Mouse (Mus musculus): ENCODE measurements around the gene Ppef2.

Ppef2 gene

DNA sequence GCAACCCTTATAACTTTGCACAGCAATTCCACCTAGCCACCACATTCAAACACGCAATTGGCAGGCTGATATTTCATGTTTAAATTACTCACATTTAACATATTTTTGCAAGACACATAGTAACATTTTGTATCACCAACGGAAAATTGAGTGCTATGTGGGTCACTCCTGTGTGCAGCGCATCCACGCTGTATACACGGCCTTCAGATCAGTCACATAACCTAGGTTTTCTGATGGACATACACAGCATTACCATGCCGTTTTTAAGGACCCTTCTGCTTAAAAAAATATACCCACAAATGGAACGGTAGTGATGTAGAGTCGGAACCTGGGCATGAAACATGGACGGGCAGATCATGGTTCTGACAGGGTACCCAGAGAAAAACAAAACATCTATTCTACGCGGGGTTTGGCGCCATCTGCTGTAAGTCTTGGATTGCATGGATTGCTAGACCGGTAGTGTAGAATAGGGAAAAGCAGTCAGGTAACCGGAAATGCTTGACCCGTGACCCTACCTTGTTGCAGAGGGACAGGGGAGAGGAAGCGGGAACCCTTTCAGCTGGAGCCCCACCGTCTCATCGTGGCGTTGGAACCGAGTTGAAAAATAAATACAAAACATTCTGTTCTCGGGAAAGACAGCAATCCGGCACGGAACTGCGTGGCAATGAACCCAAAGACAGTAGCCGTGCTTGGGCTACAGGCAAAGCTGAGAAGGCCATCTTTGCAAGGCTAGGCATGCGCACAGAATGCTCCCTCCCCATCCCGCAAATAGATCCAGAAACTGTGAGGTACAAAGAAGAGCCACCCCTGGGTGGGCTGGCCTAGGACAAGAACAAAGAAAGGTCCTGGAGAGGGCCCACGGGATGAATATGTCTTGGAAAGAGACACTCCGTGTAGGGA lies 16.5 kb downstream of the Ppef2 start:
- DNase-seq (ENCODE audit: low spot score) = peak; percentile 80

DNA sequence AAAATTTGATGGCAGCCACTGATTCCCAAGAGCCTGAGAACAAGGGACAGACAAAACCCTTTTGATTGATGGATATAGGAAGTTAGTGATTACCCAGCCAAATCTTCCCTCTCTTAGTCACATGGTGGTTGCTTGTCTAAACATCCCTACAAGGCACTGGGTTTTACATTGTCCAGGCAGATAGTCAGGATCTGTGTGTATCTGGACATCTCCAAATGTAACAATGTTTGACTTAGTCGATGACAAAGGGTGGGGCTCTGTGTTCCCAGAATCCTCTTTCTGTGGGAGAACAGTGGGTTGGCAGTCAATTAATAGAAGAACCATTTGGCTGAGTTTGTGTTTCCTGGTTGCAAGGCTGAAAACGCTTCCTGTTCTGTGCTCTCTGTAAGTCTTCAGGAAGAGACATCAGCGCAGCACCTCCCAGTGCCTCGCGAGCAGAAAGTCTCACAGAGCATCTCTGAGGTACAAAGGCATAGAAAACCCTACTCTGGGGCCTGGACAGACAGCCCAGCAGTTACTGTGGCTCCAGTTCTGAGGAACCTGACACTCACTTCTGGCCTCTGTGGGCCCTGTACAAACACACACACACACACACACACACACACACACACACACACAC lies 21.0 kb downstream of the Ppef2 start:
- DNase-seq (ENCODE audit: low spot score) = no peak

DNA sequence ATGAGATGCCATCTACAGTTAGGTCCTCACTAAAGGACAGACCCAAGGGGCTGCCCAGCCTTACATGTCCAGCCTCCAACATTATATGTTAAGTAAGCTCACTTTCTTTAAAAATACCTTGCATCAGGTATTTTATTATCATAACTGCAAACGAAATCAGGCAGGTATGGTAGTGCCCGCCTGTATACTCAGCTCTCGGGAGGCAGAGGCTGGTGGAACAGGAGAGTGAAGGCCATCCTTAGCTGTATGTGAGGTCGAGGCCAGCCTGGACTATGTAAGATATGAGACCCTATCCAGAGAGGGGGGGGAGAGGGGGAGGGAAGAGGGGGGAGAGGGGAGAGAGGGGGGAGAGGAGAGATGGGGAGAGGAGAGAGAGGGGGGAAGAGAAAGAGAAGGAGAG lies 22.7 kb downstream of the Ppef2 start:
- DNase-seq (ENCODE audit: low spot score) = no peak

DNA sequence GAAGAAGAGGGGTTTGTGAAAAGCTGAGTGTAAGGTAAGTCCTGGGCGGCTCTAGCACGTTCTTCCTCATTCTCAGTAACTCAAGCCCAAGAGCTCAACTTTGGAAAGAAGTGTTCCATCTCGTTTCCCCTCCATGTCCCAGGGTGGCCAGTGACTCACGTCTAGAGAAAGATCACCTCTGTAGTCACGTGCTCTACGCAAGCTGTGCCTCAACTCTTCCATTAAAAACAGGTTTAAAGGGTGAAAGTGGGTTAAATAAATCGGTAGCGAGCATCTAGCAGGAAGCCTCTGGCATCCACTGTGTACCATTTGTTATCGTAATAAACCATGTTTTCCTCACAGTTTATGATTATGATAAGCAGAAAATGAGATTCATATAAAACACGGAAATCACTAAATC lies 24.2 kb downstream of the Ppef2 start:
- no peak for DNase-seq (ENCODE audit: low spot score)

DNA sequence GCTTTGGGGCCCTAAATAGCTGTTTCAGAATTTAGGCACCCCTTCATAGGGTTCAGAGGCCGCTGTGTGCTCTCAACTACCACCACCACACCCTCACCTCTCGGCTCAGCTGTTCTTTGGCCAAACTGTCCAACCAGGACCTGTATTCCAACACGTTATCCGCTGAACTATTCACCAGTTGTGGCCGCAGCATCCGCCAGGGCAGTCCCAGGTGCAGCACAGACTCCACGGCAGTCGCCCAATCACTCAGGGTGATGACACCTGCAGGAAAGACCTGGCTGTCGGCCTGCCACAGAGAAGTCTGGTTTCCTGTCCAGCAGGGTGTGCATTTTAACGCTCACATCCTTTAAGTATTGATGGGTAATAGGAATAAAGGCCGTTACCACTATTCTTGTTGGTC lies 25.8 kb downstream of the Ppef2 start:
- DNase-seq (ENCODE audit: low spot score) = no peak

- no peak for DNase-seq (ENCODE audit: low spot score)
Observed at GRCm38 (mm10) chr5:92229514-92229913, 26.6 kb downstream of the Ppef2 start.

DNA sequence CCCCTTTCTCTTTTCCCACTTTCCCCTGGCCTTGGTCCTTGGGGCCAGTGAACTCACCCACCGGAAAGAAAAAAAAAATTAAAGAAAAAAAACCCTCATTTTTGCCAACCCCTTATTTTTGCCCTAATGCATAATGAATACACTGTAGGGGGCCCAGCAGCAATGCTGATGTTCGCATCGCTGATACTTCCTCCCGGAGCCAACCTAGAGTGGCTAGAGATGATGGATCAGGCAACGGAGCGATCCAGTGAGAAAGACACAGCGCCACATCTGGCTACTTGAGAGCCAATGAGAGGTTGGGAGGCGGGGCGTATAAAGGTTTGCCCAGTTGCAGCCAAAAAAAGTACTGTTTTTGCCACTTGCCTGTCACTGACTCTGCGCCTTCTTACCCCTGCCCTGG lies 27.3 kb downstream of the Ppef2 start:
- DNase-seq (ENCODE audit: low spot score) = no peak

- no peak for DNase-seq (ENCODE audit: low spot score)
Observed at GRCm38 (mm10) chr5:92227782-92228181, 28.3 kb downstream of the Ppef2 start.

DNA sequence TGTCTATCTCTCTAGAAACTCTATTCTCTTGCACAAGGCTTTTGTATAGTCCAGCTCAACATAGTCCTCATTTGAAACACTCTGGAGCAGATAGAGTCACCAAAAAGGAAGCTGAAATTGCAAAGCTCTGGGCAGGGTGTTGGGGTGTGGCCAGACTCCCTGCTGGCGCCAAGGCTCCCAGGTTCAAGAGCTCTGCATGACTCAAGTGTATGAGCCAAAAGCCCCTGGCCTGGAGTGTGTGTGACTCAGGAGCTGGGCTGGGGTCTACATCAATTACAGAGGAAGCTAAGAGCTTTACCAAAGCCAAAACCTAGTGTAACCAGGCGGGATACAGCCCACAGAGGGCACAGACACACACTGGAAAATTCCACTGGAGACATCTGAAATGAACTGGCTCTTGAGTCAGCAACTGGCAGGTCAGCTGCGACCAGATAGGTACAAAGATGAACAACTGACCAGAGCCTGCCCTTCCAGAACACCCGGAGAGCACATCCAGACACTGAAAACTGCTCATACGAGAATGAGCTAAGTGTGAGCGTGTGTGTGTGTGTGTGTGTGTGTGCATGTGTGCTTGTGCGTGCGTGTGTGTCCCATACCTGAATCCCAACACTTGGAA lies 35.7 kb downstream of the Ppef2 start:
- DNase-seq (ENCODE audit: low spot score) = no peak

GRCm38 (mm10) chr5:92219826-92220225 lies 36.3 kb downstream of the Ppef2 start:
- peak; percentile 15 for DNase-seq (ENCODE audit: low spot score)

GRCm38 (mm10) chr5:92218915-92219793 lies 36.9 kb downstream of the Ppef2 start:
- peak; percentile 35 for DNase-seq (ENCODE audit: low spot score)

DNA sequence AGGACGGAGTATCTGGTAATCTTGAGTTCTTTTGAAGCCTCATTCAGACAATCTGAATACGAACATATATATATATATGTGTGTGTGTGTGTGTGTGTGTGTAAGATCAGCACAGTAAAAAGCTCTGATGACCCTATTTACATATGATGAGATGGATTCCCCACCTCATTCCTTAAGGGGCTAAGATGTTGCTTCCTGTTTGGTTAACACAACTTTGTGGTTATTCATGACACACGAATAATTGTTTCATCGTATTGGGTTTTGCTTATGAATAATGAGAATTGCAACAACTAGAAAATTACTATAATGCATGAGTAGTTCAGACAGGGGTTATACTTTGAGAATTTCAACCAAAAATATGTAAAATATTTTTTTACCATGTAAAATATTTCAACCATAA lies 40.8 kb downstream of the Ppef2 start, which contains the start of gene U90926:
Gene U90926, minus strand, starts transcription at position 101 of the 400 bp plus-strand sequence.
- no peak for DNase-seq (ENCODE audit: low spot score)

- DNase-seq (ENCODE audit: low spot score) = no peak
Observed at GRCm38 (mm10) chr5:92212231-92212630, 43.8 kb downstream of the Ppef2 start.

DNA sequence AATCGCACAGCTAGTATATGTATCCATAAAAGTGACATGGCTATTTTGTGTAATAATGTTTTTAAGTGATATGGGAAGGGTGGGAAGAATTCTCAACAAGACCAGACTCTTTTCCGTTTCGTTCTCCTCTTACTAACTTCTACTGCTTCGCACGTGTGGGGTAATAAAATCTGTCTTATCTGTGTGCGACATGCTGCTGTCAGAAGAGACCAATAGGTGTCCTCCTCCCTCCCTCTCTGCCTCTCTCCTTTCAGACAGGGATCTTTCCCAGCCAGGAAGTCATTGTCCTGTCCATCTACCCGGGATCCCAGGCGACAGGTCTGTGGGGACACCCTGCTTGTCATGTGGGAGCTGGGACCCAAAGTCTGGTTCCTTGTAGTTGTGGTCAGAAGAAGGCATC lies 45.9 kb downstream of the Ppef2 start:
- no peak for DNase-seq (ENCODE audit: low spot score)

- no peak for DNase-seq (ENCODE audit: low spot score)
Observed at GRCm38 (mm10) chr5:92206121-92206520, 50.0 kb downstream of the Ppef2 start.

DNA sequence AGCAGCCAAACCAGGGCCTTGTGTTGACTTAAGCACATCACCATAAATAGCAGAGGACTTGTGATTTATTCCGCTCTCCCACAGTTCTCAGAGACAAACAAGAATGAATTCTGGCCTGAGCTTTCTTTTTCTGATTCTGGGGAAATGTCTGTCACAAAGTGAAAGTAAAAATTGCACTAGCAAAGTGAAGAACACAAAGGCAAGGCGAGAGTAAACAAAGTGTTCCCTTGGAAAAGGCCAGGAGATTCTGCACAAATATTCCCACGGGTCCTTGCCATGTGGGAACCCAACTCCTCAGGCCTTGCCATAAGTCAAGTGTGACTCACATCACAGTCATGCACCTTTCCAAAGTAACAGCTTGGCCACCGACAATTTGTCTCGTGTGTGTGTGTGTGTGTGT lies 50.4 kb downstream of the Ppef2 start:
- no peak for DNase-seq (ENCODE audit: low spot score)

DNA sequence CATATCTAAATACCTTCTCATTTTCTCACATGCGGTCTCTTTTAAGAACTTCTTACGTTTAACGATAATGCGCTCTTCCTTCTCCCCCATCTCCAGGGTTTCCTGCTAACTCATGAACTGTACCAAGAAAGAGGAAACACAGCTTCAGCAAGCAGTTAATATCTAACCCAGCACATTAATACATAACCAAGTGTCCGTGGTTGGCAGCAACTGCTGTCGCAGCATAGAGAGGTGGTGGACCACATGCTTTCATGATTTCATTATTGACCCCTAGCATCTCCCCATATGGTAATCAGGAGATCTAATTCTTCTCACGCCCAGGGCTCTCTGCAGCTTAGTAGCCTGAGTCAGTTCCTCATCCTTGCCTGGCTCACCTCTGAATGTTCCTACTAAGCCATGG lies 50.9 kb downstream of the Ppef2 start:
- no peak for DNase-seq (ENCODE audit: low spot score)

- no peak for DNase-seq (ENCODE audit: low spot score)
Observed at GRCm38 (mm10) chr5:92204162-92205036, 51.7 kb downstream of the Ppef2 start.

- DNase-seq (ENCODE audit: low spot score) = no peak
Observed at GRCm38 (mm10) chr5:92198266-92198665, 57.8 kb downstream of the Ppef2 start.

- no peak for DNase-seq (ENCODE audit: low spot score)
Observed at GRCm38 (mm10) chr5:92196895-92197811, 58.9 kb downstream of the Ppef2 start.

Measured in retina, embryonic 14.5 days (tissue).